Mouse (Mus musculus) testis, postnatal 14 days (tissue): ENCODE measurements around the gene Gatad2b.

Source experiments
- DNase-seq: peaks from one replicate; pipeline ENCODE4 v3.0.0; 2021; ENCODE audit warnings: low spot score

Gatad2b gene

DNA sequence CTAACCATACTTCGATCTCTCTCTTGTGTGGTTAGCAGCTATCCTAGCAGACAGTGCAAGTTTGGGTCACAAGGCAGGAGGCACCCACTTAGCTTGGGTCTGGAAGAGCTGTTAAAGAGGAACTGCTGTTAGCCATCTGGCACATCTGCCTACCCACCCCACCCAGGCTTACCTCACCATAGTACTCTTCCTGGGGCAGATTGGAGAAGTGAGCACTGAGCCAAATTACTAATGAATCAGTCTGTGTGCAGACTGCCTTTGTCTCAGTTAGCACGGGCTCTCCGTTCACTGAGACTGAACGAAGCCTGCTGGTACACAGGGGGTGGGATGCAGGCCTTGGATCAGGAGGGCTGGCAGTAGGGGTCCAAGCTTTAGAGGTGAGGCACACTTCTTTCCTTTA is 90.7 kb downstream of the Gatad2b start:
- DNase-seq: no peak

DNA sequence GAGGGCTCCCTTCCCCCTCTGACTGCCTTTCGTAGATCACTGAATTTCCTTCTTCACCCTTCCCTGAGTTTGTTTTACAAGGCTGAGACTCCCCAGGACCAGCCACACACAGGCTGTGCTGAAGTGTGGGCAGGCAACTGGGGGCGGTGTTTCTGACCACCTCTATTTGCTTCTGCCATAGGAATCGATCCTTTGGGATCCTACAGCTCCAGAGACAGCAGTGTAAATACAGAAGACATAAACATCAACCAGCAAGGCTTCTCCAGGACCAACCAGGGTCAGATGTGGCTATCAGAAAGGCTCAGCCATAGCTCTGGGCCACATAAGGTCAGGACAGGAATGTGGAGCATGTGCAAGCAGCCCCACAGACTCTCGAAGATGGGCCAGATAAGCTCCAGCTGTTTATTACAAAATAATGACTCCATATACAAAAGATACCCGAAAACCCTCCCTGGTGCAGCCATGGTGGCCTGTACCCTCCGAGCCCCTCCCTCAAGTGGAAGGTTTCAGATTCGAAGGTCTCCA is 91.9 kb downstream of the Gatad2b start:
- DNase-seq: no peak

DNA sequence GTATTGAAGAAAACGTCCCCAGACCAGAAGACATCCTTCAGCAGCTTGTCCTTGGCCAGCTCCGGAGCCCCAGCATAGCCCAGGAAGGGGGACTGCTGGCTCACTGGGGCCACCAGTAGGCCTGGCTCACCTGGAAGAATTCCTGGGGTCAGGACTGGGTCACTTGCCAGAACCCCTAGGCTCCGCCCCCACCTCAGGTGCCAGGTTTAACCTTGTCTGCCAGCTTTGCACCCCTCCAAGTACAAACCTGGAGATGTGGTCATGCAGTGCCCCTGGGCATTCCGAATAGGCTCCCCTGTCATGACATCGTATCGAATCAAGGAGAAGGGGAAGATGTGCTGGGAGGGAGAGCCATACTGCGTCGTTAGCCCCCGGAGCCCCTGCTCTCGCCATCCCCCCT is 93.8 kb downstream of the Gatad2b start:
- no peak for DNase-seq

DNA sequence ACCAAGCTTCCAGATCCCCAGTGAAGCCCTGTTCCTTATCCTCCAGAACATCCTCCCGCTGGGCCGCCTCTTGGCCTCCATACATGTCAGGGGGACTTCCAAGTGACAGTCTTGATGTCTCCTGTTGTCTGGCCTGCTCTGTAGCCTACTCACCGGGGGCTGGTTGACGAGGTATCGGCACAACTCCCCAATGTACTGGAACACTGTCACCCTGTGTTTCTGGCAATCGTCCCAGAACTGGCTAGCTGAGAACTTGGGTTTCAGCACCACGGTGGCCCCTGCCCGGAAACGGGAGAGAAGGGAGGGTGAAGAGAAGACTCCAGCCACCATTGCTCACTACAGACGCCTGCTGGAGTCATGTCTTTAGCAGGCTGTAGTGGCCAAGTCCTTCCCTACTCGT is 94.5 kb downstream of the Gatad2b start:
- DNase-seq: peak; percentile 76

GRCm38 (mm10) chr3:90388192-90388591 is 95.2 kb downstream of the Gatad2b start:
- no peak for DNase-seq

GRCm38 (mm10) chr3:90388726-90389510 is 95.9 kb downstream of the Gatad2b start:
- peak; percentile 65 for DNase-seq

GRCm38 (mm10) chr3:90389511-90390490 is 96.8 kb downstream of the Gatad2b start, which contains the start of gene Slc27a3:
Gene Slc27a3 (minus strand): TSS chr3:90389938.
- peak; percentile 63 for DNase-seq

DNA sequence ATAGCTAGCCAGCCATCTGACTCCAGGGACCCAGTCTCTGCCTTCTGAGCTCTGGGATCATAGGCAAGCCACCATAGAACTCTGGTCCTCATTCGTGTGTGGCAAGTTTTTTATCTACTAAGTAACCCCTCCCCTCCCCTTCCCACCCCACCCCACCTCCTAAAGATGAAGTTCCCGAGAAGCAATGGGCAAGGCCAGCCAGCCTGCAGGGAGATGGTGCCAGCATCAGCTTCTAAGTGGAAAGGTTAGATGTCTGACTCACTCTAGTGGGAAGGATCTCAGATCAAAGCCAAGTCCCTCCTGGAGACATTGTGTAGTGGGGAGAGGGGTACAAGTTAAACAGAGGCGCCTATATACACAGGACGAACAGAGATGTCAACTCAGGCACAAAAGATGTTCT is 98.0 kb downstream of the Gatad2b start:
- DNase-seq: no peak

DNA sequence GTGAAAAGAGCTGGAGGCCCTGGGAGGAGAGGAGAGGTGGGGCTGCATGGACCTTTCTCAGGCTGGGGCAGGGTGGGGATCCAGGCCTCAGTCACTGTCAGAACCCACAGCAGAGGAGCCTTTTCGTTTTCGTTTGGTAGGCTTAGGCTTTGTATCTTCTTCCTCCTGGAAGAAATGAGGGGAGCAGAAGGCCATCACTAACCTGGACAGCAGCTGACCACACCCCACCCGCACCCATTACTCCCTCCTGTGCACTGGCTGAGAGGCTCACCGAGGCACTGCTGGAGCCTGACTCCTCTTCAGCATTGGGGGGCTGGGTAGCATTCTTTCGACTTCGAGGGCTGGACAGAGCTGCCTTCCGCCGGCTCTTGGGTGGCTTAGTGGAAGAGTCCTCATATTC is 99.0 kb downstream of the Gatad2b start:
- no peak for DNase-seq

DNA sequence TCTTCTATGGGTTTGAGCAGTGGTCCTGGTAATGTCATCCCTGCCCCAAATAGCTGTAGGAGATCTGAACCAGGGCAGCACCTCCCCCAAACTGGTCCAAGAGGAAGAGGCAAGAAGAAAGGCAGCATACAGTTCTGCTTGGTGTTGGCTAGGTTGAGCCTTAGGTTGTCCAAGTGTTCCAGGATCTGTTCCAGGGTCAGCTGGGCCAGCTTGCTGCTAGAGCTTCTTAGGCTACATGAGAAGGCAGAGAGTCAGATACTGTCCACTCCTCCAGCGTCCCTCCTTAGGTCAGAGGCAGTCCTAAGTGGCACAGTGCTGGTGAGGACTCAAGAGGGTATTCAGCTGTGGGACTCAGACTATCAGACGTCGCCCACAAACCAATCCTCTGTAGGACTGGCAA is 99.7 kb downstream of the Gatad2b start:
- DNase-seq: no peak

- no peak for DNase-seq
Observed at GRCm38 (mm10) chr3:90395629-90396028, 102.7 kb downstream of the Gatad2b start.

DNA sequence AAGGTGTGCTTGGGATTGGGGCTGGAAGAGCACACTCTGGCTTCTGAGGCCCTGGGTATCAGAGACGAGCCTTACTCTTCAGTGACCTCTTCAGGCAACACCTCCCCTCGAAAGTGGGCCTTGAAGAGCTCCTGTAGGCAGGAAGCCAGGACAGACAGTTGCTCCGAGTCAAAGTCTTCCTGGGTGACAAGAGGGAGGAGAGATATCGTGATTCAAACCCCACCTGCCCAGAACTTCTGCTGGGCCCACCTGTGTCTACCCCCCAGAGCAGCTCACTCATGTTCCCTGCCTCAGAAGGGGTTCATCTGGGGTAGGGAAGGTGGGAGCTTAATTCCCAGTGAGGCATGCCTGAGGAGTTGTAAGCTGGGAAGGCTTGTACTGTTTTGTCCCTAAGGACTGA is 108.0 kb downstream of the Gatad2b start:
- DNase-seq: no peak

- DNase-seq: no peak
Observed at GRCm38 (mm10) chr3:90404121-90404520, 111.1 kb downstream of the Gatad2b start.

GRCm38 (mm10) chr3:90404609-90405008 is 111.6 kb downstream of the Gatad2b start:
- DNase-seq: no peak

GRCm38 (mm10) chr3:90406414-90406813 is 113.4 kb downstream of the Gatad2b start:
- DNase-seq: no peak

- no peak for DNase-seq
Observed at GRCm38 (mm10) chr3:90408721-90409120, 115.7 kb downstream of the Gatad2b start.

DNA sequence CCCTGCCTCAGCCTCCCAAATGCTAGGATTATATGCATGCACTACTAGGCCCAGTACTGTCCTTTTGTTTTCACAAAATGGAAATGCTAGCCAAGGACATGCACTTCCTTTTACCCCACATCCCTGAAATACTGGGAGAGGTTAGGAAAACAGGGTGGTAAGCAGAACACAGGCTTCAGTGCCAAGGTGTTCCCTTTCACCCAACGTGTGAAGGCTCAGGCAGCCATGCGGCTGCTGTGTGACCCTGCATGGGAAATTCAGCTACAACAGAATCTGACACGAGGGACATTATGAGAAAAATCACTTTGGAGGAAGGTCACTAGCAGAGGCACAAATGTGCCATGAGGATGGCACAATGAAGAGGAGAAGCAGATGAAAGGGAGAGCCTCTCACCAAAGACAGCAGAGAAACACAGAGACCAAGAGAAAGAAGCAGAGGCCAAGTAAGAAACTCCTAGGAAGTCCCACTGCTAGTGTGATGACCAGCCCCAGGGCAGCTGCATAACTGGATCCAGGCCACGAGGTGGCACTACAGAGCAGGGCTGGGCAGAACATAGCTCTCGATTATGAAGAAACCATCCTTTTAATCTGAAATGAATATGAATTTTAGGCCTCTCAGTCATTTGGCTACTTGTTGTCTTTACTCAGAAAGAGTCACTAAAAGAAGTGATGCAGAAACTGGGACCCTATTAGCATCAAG is 119.5 kb downstream of the Gatad2b start:
- peak; percentile 58 for DNase-seq

DNA sequence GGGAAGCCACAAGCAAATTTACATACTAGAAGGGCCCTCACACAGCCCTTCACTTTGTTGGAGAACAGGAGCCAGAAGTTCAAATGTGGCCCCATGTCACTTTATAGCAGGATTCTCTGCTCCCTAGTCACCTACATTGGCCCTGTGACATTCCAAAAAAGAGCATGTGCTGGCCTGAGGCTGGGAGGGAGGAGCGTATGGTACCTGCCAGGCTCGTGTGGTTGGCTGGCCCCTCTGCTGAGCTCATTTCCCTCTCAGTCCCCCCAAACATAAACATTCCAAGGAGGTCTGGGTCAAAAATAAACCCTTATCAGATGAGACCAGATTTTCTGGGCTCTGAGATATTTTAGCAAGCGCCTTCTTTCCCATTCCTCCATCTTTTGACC is 120.0 kb downstream of the Gatad2b start:
- DNase-seq: no peak
